19 mouse cellular contexts compared by ENCODE assay signal in the genomic region with DNA sequence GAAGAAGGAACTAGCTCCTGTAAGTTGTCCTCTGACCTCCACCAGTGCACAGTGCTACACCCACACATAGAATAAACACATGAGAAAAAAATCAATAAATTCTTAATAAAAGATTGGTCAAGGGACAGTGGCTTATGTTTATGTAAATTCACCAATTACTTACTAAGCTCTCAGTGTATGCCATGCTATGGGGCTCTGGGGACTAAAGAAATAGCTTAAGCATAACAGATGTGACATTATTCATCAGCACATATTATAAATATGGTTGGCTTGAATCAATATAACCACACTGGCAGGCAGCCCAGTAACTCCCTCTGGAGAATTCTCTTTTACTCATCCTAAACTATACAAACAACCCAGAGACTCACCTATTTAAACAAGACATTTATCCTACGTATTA.
A peak's percentile ranks its signal among the peaks of the same experiment; 100 is the strongest.
DNase-seq lines count a peak whose midpoint lies in the region; ATAC-seq and TF ChIP-seq lines count a peak whose summit lies in the region.
"Had no signal": no experiment of that assay in that cellular context is flagged by ENCODE, and none has a peak within 500 bp of the region (broad histone marks: within the 10 kb centered on the region; RNA-seq: fewer than 3 reads in every experiment).

No protein-coding gene starts in this region.

- no peaks in the 10 kb centered on the region for H3K27me3 ChIP-seq in hindbrain, embryonic 14.5 days (ENCODE audit: control insufficient read depth, insufficient read depth, low read length)
- H3K27me3 ChIP-seq in hindbrain, embryonic 16.5 days (replicated peaks; ENCODE audit: control insufficient read depth, insufficient read depth, low read length): no peaks in the 10 kb centered on the region
- no peaks in the 10 kb centered on the region for H3K27me3 ChIP-seq in midbrain, embryonic 15.5 days (replicated peaks)
- H3K27me3 ChIP-seq: kidney, embryonic 15.5 days; liver, embryonic 15.5 days; lung, embryonic 15.5 days had no signal

- H3K4me3 ChIP-seq in hindbrain, embryonic 14.5 days (replicated peaks; ENCODE audit: low read length): no peak overlapping the region
- no peak overlapping the region for H3K4me3 ChIP-seq in hindbrain, embryonic 16.5 days (ENCODE audit: low read length)
- H3K4me3 ChIP-seq in midbrain, embryonic 15.5 days: no peak overlapping the region
- H3K4me3 ChIP-seq: forebrain, embryonic 10.5 days; kidney, embryonic 15.5 days; liver, embryonic 15.5 days; lung, embryonic 15.5 days had no signal

- H3K4me2 ChIP-seq in hindbrain, embryonic 14.5 days (replicated peaks): no peak overlapping the region
- no peak overlapping the region for H3K4me2 ChIP-seq in hindbrain, embryonic 16.5 days (ENCODE audit: low read length)
- no peak overlapping the region for H3K4me2 ChIP-seq in midbrain, embryonic 15.5 days
- H3K4me2 ChIP-seq: kidney, embryonic 15.5 days; liver, embryonic 15.5 days; lung, embryonic 15.5 days had no signal

- no peak for DNase-seq in hindbrain, embryonic 14.5 days (ENCODE audit: low spot score)
- peak; percentile 7 to 32 for DNase-seq in right cerebral cortex, adult 2 months (ENCODE audit: low spot score in 2 of 2)
- DNase-seq in right cerebral cortex, adult 18-20 months: no peak
- DNase-seq in brain, embryonic 14.5 days (ENCODE audit: low read depth): peak; percentile 51
- no peak for DNase-seq in cerebellum, postnatal 14 days
- no peak for DNase-seq in ovary, adult 18-20 months (ENCODE audit: low spot score)
- DNase-seq: adrenal gland, adult 8-10 months; cerebellum, adult 9-10 months; kidney, adult 11 months; kidney, postnatal 36 days; lung, postnatal 4 days; thymus, postnatal 14 days had no signal

- peak; percentile 24; the same call in 1 of the 2 replicates for ATAC-seq in hindbrain, embryonic 14.5 days (ENCODE audit: low FRiP score)
- ATAC-seq in hindbrain, embryonic 16.5 days: no peak
- ATAC-seq in midbrain, embryonic 15.5 days (replicated peaks): peak; percentile 65; the same call in 1 of the 2 replicates
- ATAC-seq: activated CD4-positive, CD25-positive, alpha-beta regulatory T cell, adult 4 months had no signal

- TF ChIP-seq POLR2A in brain, embryonic 14.5 days (IDR thresholded peaks at IDR 0.05; ENCODE audit: borderline replicate concordance, extremely low read depth, insufficient read depth, insufficient read length, poor library complexity, severe bottlenecking): no peak

- H3K4me1 ChIP-seq in hindbrain, embryonic 14.5 days (replicated peaks; ENCODE audit: control insufficient read depth, insufficient read depth, low read length): no peaks in the 10 kb centered on the region
- H3K4me1 ChIP-seq in hindbrain, embryonic 16.5 days (ENCODE audit: control insufficient read depth, insufficient read depth, low read depth, low read length): no peaks in the 10 kb centered on the region
- no peaks in the 10 kb centered on the region for H3K4me1 ChIP-seq in midbrain, embryonic 15.5 days
- H3K4me1 ChIP-seq: forebrain, embryonic 10.5 days; kidney, embryonic 15.5 days; liver, embryonic 15.5 days; lung, embryonic 15.5 days had no signal

- no peak for TF ChIP-seq CTCF in brain, embryonic 14.5 days (IDR thresholded peaks at IDR 0.05; ENCODE audit: borderline replicate concordance, extremely low read depth, insufficient read depth, insufficient read length)

- no peak overlapping the region for H3K27ac ChIP-seq in hindbrain, embryonic 14.5 days
- no peak overlapping the region for H3K27ac ChIP-seq in hindbrain, embryonic 16.5 days (ENCODE audit: low read depth, low read length)
- no peak overlapping the region for H3K27ac ChIP-seq in midbrain, embryonic 15.5 days
- H3K27ac ChIP-seq: forebrain, embryonic 10.5 days; kidney, embryonic 15.5 days; liver, embryonic 15.5 days; lung, embryonic 15.5 days had no signal

- 53% methylated on average over 1 of the region's 1 CpGs for whole genome bisulfite sequencing in hindbrain, embryonic 14.5 days
- WGBS in hindbrain, embryonic 16.5 days: 66% methylated on average over 1 of the region's 1 CpGs
- 51% methylated on average over 1 of the region's 1 CpGs for WGBS in midbrain, embryonic 15.5 days

- no peaks in the 10 kb centered on the region for H3K9me3 ChIP-seq in hindbrain, embryonic 14.5 days (ENCODE audit: control insufficient read depth, low read length)
- H3K9me3 ChIP-seq in hindbrain, embryonic 16.5 days (ENCODE audit: control insufficient read depth, low read length): no peaks in the 10 kb centered on the region
- no peaks in the 10 kb centered on the region for H3K9me3 ChIP-seq in midbrain, embryonic 15.5 days
- H3K9me3 ChIP-seq: forebrain, embryonic 10.5 days; kidney, embryonic 15.5 days; liver, embryonic 15.5 days; lung, embryonic 15.5 days had no signal

- no peaks in the 10 kb centered on the region for H3K36me3 ChIP-seq in hindbrain, embryonic 14.5 days (replicated peaks; ENCODE audit: control insufficient read depth, insufficient read depth)
- no peaks in the 10 kb centered on the region for H3K36me3 ChIP-seq in hindbrain, embryonic 16.5 days (ENCODE audit: control insufficient read depth, insufficient read depth, low read length)
- H3K36me3 ChIP-seq in midbrain, embryonic 15.5 days (replicated peaks): no peaks in the 10 kb centered on the region
- H3K36me3 ChIP-seq: forebrain, embryonic 10.5 days; kidney, embryonic 15.5 days; liver, embryonic 15.5 days; lung, embryonic 15.5 days had no signal

- no peak overlapping the region for H3K9ac ChIP-seq in hindbrain, embryonic 14.5 days
- H3K9ac ChIP-seq in hindbrain, embryonic 16.5 days (ENCODE audit: low read depth, low read length): no peak overlapping the region
- H3K9ac ChIP-seq in midbrain, embryonic 15.5 days: no peak overlapping the region
- H3K9ac ChIP-seq: kidney, embryonic 15.5 days; liver, embryonic 15.5 days; lung, embryonic 15.5 days had no signal

Comparison
In these comparisons a context has a peak if more than half of its experiments do, and no peak if none do; other contexts are left out.
1. DNase-seq: peak in right cerebral cortex, adult 2 months (2 of 2) and brain, embryonic 14.5 days (single experiment); none in hindbrain, embryonic 14.5 days (single experiment), right cerebral cortex, adult 18-20 months (single experiment), cerebellum, postnatal 14 days (0 of 2) and ovary, adult 18-20 months (single experiment).